Mouse (Mus musculus) cerebellum, adult 2 months (tissue): ENCODE data around the gene Mvp.

Experiments
- CTCF ChIP-seq: fragments of 200-500 bp; IDR thresholded peaks from 2 replicates; pipeline ENCODE4 v1.5.1; 2011; ENCODE audit warnings: low read depth, mild to moderate bottlenecking, control low read depth, low read length, moderate library complexity, borderline replicate concordance; ENCODE audit not compliant: insufficient read depth
- POLR2A ChIP-seq: fragments of 200-500 bp; IDR thresholded peaks from 2 replicates; pipeline ENCODE4 v1.6.1; 2011; ENCODE audit warnings: low read length, control low read depth, borderline replicate concordance; ENCODE audit not compliant: insufficient read depth

DNA sequence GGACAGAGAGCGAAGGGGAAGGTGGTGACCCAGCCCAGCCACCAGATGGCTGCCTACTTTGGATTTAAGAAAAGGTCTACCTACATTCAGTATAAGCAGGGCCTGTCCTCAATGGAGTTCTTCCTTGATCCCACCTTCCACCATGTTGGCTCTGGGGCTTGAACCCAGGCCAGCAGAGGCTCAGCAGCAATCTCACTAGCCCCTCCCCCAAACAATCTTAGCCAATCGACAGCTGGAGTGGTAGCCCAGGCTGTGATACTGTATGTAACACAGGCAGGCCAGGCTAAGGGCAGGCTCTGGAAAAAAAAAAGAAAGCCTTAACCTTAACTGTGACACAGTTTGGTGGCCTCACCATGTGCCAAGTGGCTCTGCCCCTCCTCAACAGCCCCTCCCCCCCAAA is 2.7 kb downstream of the Mvp start:
- TF ChIP-seq CTCF (no peak), POLR2A (no peak)
